Mouse (Mus musculus) erythroblast, embryonic 14.5 days (primary cell): Measurements from ENCODE around the gene Pard3b.

ENCODE experiments used
- GATA1 ChIP-seq: IDR thresholded peaks from 2 replicates; pipeline ENCODE4 v1.6.1; 2012; ENCODE audit warnings: low read length, inconsistent platforms, mixed read lengths
- TAL1 ChIP-seq: IDR thresholded peaks from 3 replicates; pipeline ENCODE4 v1.6.1; 2012; ENCODE audit warnings: low read length, inconsistent platforms, mixed read lengths

DNA sequence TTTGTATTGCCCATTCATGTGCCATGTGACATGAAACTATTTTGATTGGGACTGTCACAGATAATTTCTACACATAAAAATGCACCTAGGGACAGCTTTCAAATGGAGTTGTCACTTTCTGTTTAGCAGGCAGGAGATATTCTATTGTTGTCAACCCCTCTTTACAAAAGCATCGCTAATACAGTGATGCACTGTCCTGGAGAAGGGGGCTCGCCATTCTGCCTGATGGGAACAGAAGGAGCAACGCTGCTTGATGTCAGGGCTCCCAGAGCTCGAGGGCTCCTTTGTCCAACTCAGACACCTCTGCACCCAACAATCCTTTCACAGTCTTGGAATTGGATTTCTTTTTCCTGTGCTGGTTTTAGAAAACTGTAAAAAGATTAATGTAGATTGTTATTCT lies 871.9 kb downstream of the Pard3b start:
- no peak for TF ChIP-seq GATA1
- TF ChIP-seq TAL1 = no peak
